Mouse (Mus musculus): ENCODE measurements at regions not wholly inside any gene's neighbourhood (a gene's known extent, or its start where the extent isn't known, plus 50 kb on each side); places are given as distances from the start of the nearest gene placed in this dataset.

DNA sequence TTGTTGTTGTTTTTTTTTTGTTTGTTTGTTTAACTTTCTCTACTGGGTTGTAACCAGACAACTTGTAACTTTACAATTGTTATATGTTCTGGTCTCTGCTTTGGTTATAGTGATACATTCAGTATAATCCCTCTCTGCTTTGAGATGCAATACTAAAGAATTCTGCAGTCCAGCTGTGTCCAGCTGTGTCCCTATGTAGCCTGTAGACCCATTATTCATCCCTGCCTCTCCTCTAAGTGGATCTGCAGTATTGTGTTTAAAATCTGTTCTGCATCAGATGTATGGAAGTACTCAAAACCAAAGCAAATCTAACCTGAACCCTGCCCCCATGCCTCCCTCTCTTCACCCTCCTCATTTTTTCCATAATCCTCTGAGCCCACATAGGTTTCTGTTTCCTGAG lies 279.6 kb downstream of the Rps29 start:
- DNase-seq (ENCODE audit: low spot score), result no peak

GRCm38 (mm10) chr12:68871259-68871658 lies 287.7 kb downstream of the Rps29 start:
- DNase-seq (ENCODE audit: low spot score), result no peak

GRCm38 (mm10) chr12:68862991-68863356 lies 296.0 kb downstream of the Rps29 start:
- no peak for DNase-seq (ENCODE audit: low spot score)

DNA sequence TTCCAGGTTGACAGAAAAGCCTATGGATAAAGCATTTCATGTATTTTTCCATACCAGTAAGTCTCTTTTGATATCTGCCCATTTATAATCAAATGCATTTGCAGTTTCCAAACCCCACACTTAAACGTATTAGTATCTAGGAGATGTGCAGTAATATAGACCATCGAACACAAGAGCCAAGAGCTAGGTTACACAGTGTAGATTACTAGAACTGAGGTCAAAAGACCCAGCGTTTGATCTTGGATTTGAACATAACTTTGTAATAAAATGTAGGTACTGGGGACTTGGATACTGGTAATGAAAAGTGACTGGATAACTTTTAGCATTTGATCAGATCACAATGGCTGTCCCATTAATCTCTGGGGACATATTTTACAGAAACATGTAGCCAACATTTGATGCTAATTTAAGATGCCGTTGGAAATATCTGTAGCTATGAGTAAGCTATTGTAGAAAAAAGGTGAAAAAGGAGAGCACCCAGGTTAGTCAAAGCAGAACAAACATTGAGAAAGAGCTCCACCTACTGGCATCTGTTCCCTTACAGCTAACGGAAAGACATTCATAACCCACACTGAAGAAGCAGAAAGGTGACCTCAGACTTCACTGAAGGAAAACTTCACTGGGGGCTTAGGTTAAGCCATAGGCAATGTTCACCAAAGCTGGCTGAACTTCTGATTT lies 296.5 kb downstream of the Rps29 start:
- peak; percentile 84 for DNase-seq (ENCODE audit: low spot score)

GRCm38 (mm10) chr12:68860332-68860731 lies 298.7 kb downstream of the Rps29 start:
- no peak for DNase-seq (ENCODE audit: low spot score)

GRCm38 (mm10) chr12:68849616-68850140 lies 309.3 kb downstream of the Rps29 start:
- no peak for DNase-seq (ENCODE audit: low spot score)

DNA sequence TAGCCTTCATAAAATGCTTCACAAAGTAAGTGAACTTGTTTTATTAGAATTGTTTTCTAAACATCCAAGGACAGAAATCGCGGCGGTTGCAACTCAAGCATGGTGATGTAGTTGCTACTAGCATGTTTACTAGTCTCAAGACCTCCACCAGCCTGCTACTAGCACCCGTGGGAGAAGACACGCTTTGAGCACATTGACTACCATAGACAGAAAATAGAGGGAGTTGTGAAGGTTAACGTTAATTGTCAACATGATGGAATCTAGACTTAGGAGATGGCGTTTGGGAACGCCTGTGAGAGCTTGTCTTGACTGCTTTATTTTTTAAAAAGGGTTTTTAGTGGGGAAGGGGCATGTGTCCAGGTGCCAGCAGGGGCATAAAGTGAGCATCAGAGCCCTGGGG lies 318.2 kb downstream of the Rps29 start:
- no peak for DNase-seq (ENCODE audit: low spot score)

DNA sequence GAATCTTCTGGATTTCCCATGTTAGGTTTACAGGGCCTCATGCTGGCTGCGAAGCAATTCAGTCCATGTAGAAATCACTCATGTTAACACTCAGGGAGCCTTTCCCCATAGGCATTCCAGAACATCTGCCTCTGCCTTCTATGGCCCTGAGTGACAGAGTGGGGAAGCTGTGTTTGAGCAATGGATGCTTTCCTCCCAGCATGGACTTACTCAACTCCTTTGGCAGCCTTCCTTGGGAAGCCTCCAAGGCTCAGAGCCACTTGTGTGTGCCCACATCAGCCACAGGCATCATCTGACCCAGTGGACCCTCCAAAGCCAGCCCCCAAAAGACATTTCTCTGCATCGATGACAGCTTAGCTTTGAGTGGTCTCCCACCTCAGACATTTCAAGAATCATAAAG lies 318.8 kb downstream of the Rps29 start:
- DNase-seq (ENCODE audit: low spot score), result no peak

- no peak for DNase-seq (ENCODE audit: low spot score)
Measured at GRCm38 (mm10) chr12:68836023-68836422, 323.0 kb downstream of the Rps29 start.

GRCm38 (mm10) chr12:68833914-68834313 lies 325.1 kb downstream of the Rps29 start:
- DNase-seq (ENCODE audit: low spot score), result no peak

DNA sequence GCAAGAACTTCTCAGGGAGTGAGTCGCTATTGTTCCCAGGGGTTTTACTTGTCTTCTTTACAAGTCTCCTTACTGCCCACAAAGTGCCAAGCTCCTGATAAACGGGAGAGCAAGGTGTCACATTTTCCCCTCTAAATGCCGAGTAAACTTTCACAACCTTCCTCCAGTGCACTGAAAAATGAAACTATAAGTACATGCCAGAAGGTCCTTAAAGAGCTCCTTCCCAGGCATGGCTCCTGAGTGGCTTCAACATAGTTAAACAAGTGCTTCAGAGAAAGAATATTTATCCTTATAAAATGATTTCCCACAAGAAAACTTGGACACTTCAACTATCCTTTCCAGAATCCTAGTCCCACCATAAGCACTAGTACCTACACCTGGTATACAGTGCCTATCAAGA lies 329.6 kb downstream of the Rps29 start:
- no peak for DNase-seq (ENCODE audit: low spot score)

DNA sequence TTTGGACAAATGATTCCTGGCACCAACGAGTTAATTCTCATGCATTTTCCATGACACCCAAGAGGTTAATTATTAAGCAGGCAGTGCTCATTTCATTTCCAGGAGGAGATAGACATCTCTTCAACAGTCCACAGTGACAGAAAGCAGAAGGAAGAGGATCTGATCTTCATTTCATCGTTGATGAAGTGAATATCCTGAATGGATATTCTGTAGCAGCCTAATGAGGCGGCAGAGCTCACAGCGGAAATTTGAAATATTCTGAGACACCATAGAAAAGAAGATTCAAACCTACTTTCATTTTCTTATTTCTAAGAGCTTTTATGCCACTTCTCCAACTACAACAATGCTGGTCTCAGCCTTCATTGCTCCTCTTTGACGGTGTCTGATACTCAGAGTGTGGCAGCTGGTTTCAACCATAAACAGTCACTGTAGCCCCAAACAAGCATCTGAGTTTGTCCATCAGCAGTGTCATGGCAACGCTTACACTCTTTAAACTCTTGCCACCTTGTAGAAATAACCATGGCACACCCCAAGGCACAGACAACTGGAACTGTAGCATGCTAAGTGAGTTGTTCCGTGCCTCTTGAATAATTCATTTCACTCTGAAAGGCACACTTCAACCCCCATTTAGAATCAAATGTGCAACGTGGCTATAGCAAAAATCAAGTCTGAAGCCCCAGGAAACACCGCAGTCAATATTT lies 331.3 kb downstream of the Rps29 start:
- peak; percentile 9 for DNase-seq (ENCODE audit: low spot score)

GRCm38 (mm10) chr12:68794396-68794795 lies 364.6 kb downstream of the Rps29 start:
- no peak for DNase-seq (ENCODE audit: low spot score)

DNA sequence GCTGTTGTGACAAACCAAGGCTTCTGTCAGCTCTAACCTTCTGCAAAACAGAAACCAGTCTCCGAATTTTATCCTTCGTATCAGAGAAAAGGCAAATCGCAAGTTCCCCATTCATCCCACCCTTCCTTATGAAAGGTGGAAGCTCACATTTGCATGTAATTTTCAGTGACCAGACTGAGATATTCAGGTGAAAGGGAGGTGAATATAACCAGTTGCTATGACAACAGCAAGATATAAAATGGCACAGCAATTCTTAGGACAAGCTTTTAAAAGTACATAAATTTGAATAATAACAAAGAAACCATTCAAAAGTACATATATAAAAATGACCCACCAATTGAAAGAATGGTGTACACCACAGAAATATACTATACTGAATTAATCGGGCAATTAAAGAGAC lies 375.4 kb downstream of the Rps29 start:
- no peak for DNase-seq (ENCODE audit: low spot score)

GRCm38 (mm10) chr12:68775503-68775902 lies 383.5 kb downstream of the Rps29 start:
- no peak for DNase-seq (ENCODE audit: low spot score)

GRCm38 (mm10) chr12:68774800-68775199 lies 384.2 kb downstream of the Rps29 start:
- no peak for DNase-seq (ENCODE audit: low spot score)

DNA sequence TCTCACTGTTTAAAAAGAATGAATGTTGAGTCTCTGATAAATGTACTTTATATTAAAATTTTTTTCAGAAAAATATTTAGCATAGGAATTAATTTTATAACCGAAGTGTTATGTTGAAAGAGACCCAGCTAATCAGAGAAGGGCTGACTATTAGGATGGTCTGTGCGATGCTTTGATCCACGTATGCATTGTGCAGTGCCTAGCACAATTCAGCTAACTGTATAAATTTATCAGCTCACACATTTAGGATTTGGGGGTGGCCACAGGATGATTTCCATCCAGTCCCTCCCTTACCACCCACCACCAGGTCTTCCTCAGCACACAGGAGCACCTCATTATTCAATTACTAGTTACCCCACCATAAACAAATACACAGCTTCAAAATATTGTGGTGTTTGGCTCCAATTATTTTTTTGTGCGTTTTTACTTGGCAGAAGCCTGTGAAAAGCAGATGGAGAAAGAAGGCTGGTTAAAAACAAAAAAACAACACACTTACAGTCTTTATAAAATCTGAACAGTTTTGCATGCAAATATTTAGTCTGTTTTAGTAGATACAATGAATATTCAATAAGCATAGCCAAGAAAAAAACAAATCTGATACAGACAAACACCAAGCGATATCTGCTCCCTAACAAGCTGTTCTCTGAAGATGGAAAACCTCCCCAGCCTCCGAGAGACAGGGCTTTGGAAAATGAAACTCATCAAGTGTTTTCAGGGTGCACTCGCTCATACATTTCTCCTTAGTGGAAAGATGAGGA lies 400.5 kb downstream of the Rps29 start:
- no peak for DNase-seq (ENCODE audit: low spot score)

GRCm38 (mm10) chr12:68728882-68729281 lies 430.1 kb downstream of the Rps29 start:
- DNase-seq (ENCODE audit: low spot score), result peak; percentile 15

DNA sequence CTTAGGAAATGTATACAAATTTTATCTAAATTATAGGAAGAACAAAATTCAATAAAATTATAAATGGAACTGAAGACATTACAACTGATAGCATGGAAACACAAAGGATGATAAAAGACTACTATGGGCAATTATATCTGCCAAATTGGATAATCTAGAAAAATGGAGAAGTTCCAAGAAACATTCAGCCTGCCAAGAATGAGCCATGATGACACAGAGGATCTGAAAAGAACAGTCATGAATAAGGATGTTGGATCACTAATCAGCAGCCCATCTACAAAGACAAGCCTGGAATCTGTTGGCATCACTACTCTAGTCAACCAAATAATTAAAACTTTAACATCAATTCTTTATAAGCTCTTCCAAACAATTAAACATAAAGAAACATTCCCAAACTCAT lies 440.0 kb downstream of the Rps29 start:
- DNase-seq (ENCODE audit: low spot score), result no peak

DNA sequence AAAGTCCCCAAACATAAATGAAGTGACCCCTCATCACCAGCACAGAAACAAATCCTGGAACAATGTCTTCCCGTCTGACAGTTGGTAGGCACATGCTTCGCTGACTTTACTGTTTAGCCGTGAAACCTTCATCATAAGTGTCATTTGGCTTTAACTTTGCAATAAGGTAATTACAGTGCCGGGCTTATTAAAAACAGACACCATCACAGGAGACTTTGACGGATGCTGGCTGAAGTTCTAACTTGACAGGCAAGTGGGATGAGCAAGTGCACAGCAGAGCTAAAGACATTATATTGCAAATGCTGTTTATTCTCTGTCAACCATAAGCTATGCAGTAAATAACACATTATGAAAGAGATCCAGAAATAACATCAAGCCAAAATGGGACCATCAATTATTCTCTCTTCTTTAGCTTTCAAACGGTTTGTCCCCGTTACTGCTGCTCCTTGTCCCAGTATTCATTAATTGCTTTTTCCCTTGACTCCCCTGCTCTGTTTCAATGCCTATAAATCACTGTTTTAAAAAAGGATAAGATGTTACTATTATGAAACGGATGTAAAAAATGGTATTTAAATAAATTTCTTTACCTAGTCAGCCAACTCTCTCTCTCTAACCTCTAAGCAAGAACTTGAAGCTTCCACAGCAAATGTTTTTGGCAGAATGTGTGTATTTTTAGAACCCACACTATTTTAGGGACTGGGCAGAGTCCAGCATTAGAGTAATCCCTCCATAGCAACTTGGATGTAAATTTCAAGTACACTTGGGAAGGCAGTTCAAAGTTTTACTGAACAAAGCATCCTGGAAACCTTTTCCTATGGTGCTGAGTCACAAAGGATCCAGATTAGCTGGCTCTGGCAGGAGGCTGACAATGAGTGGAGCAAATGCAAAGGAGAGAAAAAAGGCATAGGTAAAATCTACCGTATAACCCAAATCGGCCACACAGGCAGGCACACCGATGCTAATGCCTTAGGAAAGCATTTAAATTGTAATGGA lies 464.4 kb downstream of the Rps29 start:
- DNase-seq (ENCODE audit: low spot score), result no peak

DNA sequence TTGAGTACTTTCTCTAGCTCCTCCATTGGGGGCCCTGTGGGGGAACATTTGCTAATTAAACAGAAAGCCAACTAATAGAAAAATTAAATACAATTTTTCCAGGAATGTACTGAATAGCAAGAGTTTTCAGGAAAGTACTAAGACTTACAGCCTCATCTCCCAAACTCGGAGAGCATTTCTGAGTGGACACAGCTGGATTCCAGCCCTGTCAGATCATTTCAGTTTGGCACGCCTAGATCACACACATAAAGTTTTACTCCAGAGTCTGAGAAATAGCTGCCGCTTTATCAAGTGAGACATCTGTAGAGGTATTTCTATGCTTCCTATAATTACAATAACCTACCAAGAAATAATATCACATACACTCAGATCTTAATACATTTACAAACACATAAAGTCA lies 470.7 kb downstream of the Rps29 start:
- DNase-seq (ENCODE audit: low spot score), result no peak

DNA sequence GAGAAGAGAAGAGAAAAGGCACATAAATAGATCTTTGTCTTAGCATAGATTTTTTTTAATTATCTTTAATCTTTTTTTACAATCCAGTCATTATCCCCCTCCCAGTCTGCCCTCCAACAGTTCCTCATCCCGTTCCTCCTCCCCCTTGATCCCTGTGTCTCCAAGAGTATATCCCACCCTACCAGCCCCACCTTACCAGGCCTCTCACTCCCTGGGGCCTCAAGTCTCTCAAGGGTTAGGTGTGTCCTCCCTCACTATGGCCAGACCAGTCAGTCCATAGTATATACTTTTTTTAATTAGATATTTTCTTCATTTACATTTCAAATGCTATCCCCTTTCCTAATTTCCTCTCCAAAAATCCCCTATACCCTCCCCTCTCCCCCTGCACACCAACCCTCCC lies 475.1 kb downstream of the Rps29 start:
- no peak for DNase-seq (ENCODE audit: low spot score)
